Comparison of ENCODE assay signal across 14 mouse cellular contexts in genomic region chr17:13129737-13130465, GRCm38 (mm10). TPM values are rescaled to one million over a fixed set of nuclear protein-coding genes. Genes with fewer than 3 reads are reported as not detected.
"Had no signal": no experiment of that assay in that cellular context is flagged by ENCODE, and none has a peak within 500 bp of the region (broad histone marks: within the 10 kb centered on the region; RNA-seq: fewer than 3 reads in every experiment).

No protein-coding gene starts in this region.

RNA-seq across cellular contexts. Expression of gene Unc93a, which starts 1.7 kb away (rescaled TPM):
- polyA plus RNA-seq: liver, embryonic 13.5 days; lung, embryonic 14.5 days; lung, embryonic 16.5 days; midbrain, embryonic 10.5 days; midbrain, embryonic 12.5 days; midbrain, embryonic 14.5 days; midbrain, embryonic 16.5 days; myocyte; neural tube, embryonic 11.5 days; neural tube, embryonic 13.5 days; neural tube, embryonic 15.5 days; spleen, adult 2 months; stomach, embryonic 15.5 days; urinary bladder, adult 2 months had no signal
